Mouse (Mus musculus) right cerebral cortex, postnatal 4 days (tissue): ENCODE measurements around the gene Foxn3.

Experiments
- DNase-seq: peaks from one replicate; pipeline ENCODE4 v3.0.0-alpha.2; 2022

Foxn3 gene

DNA sequence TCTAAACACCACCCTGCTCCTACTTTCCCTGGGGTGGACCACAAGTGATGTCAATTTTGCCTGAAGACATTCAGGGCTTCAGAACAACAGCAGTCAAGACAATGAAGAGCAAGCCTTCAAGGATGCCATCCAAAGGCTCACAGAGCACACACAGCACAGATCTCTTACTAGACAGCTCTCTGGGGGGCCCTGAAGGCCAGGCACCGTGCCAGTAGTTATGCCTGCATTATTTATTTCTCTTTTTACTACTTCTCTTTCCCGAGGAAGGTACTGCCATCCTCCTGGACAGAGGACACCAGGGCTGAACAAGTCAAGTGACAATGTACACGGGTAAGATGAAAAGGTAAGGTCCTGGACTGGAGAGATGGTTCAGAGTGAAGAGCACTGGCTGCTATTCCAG lies 154.7 kb downstream of the Foxn3 start:
- no peak for DNase-seq

DNA sequence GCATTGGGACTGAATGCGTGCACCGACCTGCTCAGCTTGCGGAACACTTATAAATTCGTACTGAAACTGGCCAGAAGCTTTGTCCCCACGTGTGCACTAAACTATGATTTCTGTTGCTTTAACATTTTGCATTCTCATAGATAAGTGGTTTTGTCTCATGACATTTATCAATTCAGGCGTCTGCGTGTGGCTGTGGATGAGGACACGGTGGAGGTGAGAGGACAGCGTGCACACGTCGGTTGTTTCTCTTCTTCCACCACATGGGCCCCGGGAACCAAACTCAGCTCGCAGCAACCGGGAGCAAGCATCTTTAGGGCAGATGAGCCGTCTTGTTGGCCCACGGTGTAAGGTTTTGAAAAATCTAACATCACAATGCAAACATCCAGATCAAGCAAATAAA lies 155.3 kb downstream of the Foxn3 start:
- no peak for DNase-seq

- DNase-seq, result no peak
Observed at GRCm38 (mm10) chr12:99407318-99407716, 156.1 kb downstream of the Foxn3 start.

- DNase-seq, result no peak
Observed at GRCm38 (mm10) chr12:99406697-99407317, 156.6 kb downstream of the Foxn3 start.

- DNase-seq, result no peak
Observed at GRCm38 (mm10) chr12:99406254-99406653, 157.1 kb downstream of the Foxn3 start.

GRCm38 (mm10) chr12:99405401-99405800 lies 158.0 kb downstream of the Foxn3 start:
- no peak for DNase-seq

- no peak for DNase-seq
Observed at GRCm38 (mm10) chr12:99403004-99403403, 160.4 kb downstream of the Foxn3 start.

DNA sequence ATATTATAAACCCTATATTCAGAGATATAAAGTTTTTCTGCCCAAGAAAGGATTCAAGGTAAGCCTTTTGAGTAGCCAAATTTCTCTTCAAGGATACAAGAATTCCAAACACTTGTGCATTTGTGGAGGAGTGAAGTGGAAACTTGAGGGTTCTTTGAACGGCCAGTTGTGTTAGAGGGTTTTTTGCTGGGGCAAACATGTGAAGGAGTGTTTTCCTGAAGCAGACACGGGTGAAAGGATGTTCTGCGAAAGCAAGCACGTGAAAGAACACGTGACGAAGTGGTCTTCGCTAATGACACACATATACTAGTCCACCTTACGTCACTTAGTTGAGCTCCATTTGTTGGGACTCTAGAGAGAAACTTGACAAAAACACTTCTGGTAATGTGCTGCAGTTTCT lies 162.5 kb downstream of the Foxn3 start:
- DNase-seq, result no peak

- no peak for DNase-seq
Observed at GRCm38 (mm10) chr12:99399575-99399974, 163.8 kb downstream of the Foxn3 start.

DNA sequence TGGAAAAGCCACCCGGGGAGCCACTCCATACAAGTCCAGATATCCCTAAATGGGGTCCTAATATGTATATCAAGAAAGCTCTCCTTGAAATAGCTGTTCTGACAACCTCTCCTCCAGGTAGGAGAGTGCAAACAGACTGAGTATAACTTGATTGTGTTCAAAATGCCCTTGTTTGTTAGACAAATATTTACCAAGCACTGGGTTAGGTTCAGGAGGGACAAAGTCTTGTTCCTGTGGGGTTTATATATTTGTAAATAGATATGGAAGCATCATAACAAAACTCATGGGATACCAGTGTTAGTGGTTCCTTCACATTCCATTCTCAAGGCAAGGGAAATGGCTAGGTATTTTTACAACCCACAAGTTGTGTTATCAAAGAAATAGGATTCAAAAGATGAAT lies 166.9 kb downstream of the Foxn3 start:
- no peak for DNase-seq

DNA sequence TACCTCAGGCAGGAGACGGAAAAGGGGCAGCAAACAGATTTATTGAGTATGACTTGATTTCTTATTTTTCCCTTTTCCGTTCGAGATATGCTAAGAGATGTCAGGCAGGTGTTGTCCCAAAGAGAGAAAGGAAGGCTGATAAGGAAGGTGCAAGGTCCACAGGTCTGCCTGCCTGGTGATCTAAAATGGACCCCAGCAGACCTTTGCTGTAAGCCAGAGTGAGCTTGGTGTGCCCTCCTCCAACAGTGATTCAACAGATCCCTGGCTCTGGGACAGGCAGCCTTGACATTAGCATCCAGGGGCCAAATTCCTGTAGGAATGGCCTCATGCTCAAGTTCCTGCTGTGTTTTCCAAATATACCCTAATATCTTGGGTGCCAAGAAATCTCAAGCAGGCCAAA lies 168.3 kb downstream of the Foxn3 start:
- no peak for DNase-seq

- DNase-seq, result no peak
Observed at GRCm38 (mm10) chr12:99394676-99395075, 168.7 kb downstream of the Foxn3 start.

- no peak for DNase-seq
Observed at GRCm38 (mm10) chr12:99393867-99394630, 169.3 kb downstream of the Foxn3 start.

DNA sequence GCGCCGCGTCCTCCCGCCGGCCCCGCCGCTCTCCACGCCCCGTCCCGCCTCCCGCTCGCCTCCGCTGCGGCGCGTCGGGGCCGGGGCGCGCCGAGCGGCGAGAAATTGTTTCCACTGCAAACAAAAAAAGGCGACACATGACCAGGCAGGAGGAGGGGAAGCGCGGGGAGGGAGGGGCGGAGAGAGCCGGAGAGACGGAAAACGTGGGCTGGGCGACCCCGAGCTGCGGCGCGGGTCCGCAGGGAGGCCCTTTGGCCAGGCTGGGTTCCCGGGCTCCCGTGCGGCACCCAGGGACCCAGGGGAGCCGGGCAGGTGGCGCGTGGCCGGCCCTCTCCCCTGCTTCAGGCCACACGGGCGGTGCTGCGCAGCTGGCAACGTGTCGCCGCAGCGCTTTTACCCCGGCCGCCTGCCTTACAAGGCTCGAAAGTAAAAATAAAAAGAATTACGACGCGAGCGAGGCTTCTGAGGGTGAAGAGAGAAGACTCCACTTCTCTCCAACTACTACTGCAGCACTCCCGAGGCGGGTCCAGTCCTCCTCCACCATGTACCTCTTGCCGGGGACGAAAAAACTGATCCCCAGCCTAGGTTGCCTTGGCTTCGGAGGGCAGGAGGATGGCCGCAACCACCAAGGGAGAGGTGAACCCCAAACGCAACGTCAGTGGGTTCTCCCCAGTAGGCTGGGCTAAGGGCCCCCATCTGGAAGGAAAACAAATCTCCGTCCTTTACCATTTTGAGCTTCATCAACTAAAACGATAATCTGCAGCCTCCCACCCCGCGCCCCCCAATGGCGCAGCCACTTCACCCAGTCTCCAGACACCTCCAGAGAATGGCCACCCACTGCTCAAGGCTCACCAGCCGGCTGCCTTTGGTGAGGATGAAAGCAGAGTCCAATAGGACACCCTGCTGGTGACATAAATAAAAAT lies 170.2 kb downstream of the Foxn3 start:
- DNase-seq, result peak; percentile 81

DNA sequence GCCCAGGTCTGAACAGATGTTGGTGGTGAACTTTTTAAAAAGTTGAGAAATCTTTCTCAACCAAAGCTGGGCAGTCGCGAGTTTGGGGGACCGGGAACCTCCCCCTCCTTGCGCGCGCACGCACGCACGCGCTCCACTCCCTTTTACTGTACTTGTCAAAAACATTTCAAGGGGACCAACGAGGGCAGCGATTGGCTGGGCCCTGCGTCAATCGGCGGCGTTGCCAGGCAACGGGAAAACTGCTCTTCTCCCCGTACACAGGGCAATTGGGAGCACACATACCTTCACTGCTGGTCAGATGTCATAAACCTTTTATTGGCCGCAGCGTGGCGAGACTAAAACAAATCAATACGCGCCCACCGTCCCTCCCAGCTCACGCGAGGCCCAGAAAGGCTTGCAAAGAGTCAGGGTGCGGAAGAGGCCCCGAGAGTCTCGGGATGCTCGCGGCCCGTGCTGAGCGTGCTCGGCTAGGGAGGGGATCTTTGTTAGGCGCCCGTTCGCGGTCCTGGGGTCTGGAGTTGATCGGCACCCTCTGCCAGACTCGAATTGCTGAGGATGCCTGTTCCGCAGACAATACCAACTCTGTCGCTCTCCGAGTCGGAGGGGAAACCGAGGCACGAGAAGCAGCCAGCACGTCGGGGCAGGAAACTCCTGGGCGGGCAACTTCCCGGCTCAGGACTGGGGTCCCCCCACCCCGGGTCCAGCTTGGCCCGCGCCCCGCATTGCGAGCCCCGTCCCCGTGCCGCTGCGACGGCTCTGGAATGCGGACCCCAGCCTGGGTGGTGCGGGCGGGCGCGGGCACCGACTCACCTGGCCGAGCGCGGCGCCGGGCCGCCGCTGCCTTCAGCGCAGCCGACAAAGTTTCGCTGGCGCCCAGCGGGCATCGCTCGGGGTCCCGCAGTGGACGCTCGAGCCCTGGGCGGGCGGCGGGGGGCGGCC lies 171.2 kb downstream of the Foxn3 start:
- DNase-seq, result peak; percentile 99

DNA sequence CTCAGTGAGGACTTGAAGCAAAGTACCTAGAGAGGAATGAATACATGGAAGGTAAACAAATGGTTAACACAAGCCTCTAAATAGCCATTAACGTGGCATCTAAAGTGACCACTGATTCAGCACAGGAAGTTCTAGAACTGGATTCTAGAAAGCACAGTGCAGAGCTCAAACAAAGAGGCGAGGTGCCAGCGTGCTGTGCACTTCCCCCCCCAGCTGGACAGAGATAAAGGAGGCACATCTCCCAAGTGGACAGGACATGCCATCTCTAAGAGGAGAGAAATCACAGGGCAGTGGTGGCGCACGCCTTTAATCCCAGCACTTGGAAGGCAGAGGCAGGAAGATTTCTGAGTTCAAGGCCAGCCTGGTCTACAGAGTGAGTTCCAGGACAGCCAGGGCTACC lies 173.0 kb downstream of the Foxn3 start:
- no peak for DNase-seq

- DNase-seq, result no peak
Observed at GRCm38 (mm10) chr12:99389244-99389643, 174.1 kb downstream of the Foxn3 start.

- no peak for DNase-seq
Observed at GRCm38 (mm10) chr12:99385897-99386834, 177.2 kb downstream of the Foxn3 start.

- DNase-seq, result no peak
Observed at GRCm38 (mm10) chr12:99385073-99385472, 178.3 kb downstream of the Foxn3 start.

GRCm38 (mm10) chr12:99381317-99381716 lies 182.1 kb downstream of the Foxn3 start:
- no peak for DNase-seq

GRCm38 (mm10) chr12:99380855-99381262 lies 182.5 kb downstream of the Foxn3 start:
- DNase-seq, result no peak
